In the genomic region with DNA sequence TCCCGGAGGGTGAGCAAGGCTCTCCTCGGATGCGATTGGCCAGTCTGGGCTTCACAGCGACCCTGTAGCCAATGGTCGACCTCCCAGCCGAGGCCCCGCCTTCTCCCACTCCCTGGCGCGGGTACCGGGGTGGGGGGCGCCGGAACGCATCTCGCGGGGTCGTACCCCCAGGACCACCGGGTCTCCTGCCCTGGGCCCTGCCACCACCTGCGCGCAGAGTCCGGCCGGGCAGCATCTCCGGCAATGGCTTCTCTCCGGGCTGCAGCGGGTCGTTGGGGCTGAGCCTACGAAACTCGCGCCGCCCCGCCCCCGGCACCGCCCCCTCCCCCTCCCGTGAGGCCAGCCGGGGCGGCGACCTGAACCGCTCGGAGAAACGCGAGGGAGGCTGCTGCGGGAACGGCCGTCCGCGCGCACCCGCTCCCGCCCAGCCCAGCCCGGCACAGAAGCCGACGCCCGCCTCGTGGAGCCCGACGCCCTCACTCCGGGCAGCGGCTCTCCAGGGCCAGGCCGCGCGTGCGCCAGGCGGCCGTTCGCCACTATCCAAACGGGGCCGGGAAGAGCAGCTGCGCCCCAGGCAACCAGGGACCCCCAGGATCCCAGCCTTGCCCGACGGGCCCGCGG, we compare ENCODE assay signal across 7 mouse cellular contexts. TPM values are rescaled to one million over a fixed set of nuclear protein-coding genes. Genes with fewer than 3 reads are reported as not detected.
DNase-seq lines count a peak whose midpoint lies in the region; ATAC-seq and TF ChIP-seq lines count a peak whose summit lies in the region.

TSS of gene Hmx1 (plus strand) at position 618 of the 621 bp plus-strand sequence.

- H3K9ac ChIP-seq in lung, postnatal 0 days (replicated peaks; ENCODE audit: low read depth): no peak within 1 kb of the TSS
- H3K9ac ChIP-seq in forebrain, embryonic 16.5 days (replicated peaks; ENCODE audit: low read depth, low read length): 0 out of 2 replicates have a peak within 1 kb of the TSS, but pooled peaks have one; percentile 19
- no peak within 1 kb of the TSS for H3K9ac ChIP-seq in liver, embryonic 14.5 days (replicated peaks)

- ATAC-seq in lung, postnatal 0 days: peak; percentile 37
- peak; percentile 94 for ATAC-seq in forebrain, embryonic 16.5 days
- ATAC-seq in liver, embryonic 14.5 days (ENCODE audit: insufficient read depth): no peak

- no peaks in the 10 kb centered on the region for H3K9me3 ChIP-seq in lung, postnatal 0 days (ENCODE audit: low read length)
- peaks cover 3% of the 10 kb centered on the region for H3K9me3 ChIP-seq in forebrain, embryonic 16.5 days (ENCODE audit: control insufficient read depth, low read length)
- no peaks in the 10 kb centered on the region for H3K9me3 ChIP-seq in liver, embryonic 14.5 days (ENCODE audit: control insufficient read depth, low read length)

- WGBS in lung, postnatal 0 days: 2% methylated on average over 24 of the region's 71 CpGs
- WGBS in forebrain, embryonic 16.5 days: under 1% methylated on average over 58 of the region's 71 CpGs
- 2% methylated on average over 54 of the region's 71 CpGs for WGBS in liver, embryonic 14.5 days (ENCODE audit: insufficient replicate concordance)

- peak within 1 kb of the TSS; percentile 27 for H3K4me3 ChIP-seq in lung, postnatal 0 days (ENCODE audit: low read depth, low read length)
- peak within 1 kb of the TSS; percentile 51 for H3K4me3 ChIP-seq in forebrain, embryonic 16.5 days (replicated peaks; ENCODE audit: low read length)
- peak within 1 kb of the TSS; percentile 27 to 30; a peak in 3 of 4 replicates for H3K4me3 ChIP-seq in liver, embryonic 14.5 days (ENCODE audit: insufficient read depth in 1 of 2, low read depth in 2 of 2, low read length in 2 of 2)

- TF ChIP-seq CTCF in lung, postnatal 0 days (IDR thresholded peaks at IDR 0.05): no peak
- no peak for TF ChIP-seq CTCF in liver, embryonic 14.5 days (IDR thresholded peaks at IDR 0.05; ENCODE audit: low read depth)

- H3K36me3 ChIP-seq in lung, postnatal 0 days (ENCODE audit: insufficient read depth, low read length): no peaks in the 10 kb centered on the region
- H3K36me3 ChIP-seq in forebrain, embryonic 16.5 days (ENCODE audit: control insufficient read depth, insufficient read depth): no peaks in the 10 kb centered on the region
- H3K36me3 ChIP-seq in liver, embryonic 14.5 days (replicated peaks; ENCODE audit: control insufficient read depth, insufficient read depth, low read depth): no peaks in the 10 kb centered on the region

- peaks cover 5% of the 10 kb centered on the region; the same call in 1 of the 2 replicates for H3K4me1 ChIP-seq in lung, postnatal 0 days (ENCODE audit: insufficient read depth, low read depth, low read length)
- H3K4me1 ChIP-seq in forebrain, embryonic 16.5 days (replicated peaks; ENCODE audit: control insufficient read depth, insufficient read depth, low read length): peaks cover 24% of the 10 kb centered on the region
- H3K4me1 ChIP-seq in liver, embryonic 14.5 days (replicated peaks; ENCODE audit: control insufficient read depth in 2 of 2, insufficient read depth in 2 of 2, low read length in 1 of 2): no peaks in the 10 kb centered on the region

- DNase-seq in lung, postnatal 0 days (ENCODE audit: low spot score): no peak
- DNase-seq in lung, postnatal 4 days: no peak
- no peak for DNase-seq in liver, embryonic 14.5 days (ENCODE audit: low read depth in 3 of 3, low spot score in 3 of 3)
- peak; percentile 65 for DNase-seq in testis, postnatal 10 days (ENCODE audit: low spot score)
- DNase-seq in cerebellum, adult 11-12 months: no peak
- DNase-seq in layer of hippocampus, adult 18-20 months (ENCODE audit: low spot score in 2 of 2): no peak

- no peak for TF ChIP-seq EP300 in lung, postnatal 0 days (IDR thresholded peaks at IDR 0.05)
- no peak for TF ChIP-seq EP300 in liver, embryonic 14.5 days (IDR thresholded peaks at IDR 0.05; ENCODE audit: low read depth)

- no peak within 1 kb of the TSS for H3K27ac ChIP-seq in lung, postnatal 0 days (ENCODE audit: low read length)
- H3K27ac ChIP-seq in forebrain, embryonic 16.5 days (ENCODE audit: low read length): no peak within 1 kb of the TSS
- H3K27ac ChIP-seq in liver, embryonic 14.5 days: no peak within 1 kb of the TSS

- peaks cover 95% of the 10 kb centered on the region for H3K27me3 ChIP-seq in lung, postnatal 0 days (replicated peaks; ENCODE audit: insufficient read depth, low read length)
- H3K27me3 ChIP-seq in forebrain, embryonic 16.5 days (replicated peaks; ENCODE audit: control insufficient read depth, insufficient read depth, low read length): peaks cover 96% of the 10 kb centered on the region
- H3K27me3 ChIP-seq in liver, embryonic 14.5 days (ENCODE audit: control insufficient read depth, insufficient read depth, low read length): peaks cover 100% of the 10 kb centered on the region

- H3K4me2 ChIP-seq in lung, postnatal 0 days (replicated peaks; ENCODE audit: low read depth, low read length): peak within 1 kb of the TSS; percentile 44
- H3K4me2 ChIP-seq in forebrain, embryonic 16.5 days (ENCODE audit: low read length): peak within 1 kb of the TSS; percentile 63
- H3K4me2 ChIP-seq in liver, embryonic 14.5 days (ENCODE audit: low read depth): peak within 1 kb of the TSS; percentile 37

RNA-seq across cellular contexts. Expression of gene Hmx1, which starts in this region (rescaled TPM):
- not detected in 2 replicates for polyA plus RNA-seq in lung, postnatal 0 days (2015; fragmentation: Nextera tagmentation; extraction: Ambion mirVana)
- not detected in 2 replicates for polyA plus RNA-seq in forebrain, embryonic 16.5 days (2015; fragmentation: Nextera tagmentation; extraction: Ambion mirVana)
- not detected in 2 replicates for polyA plus RNA-seq in liver, embryonic 14.5 days (2012; rRNA removed)
- polyA plus RNA-seq in liver, embryonic 14.5 days (2014; fragmentation: Nextera tagmentation; extraction: Ambion mirVana): not detected in 2 replicates
- total RNA-seq in layer of hippocampus, adult 18-20 months (2021): not detected

Comparison
In these comparisons a context has a peak if more than half of its experiments do, and no peak if none do; other contexts are left out.
1. Peak in ATAC-seq, H3K4me3 ChIP-seq and H3K4me2 ChIP-seq in lung, postnatal 0 days; RNA of the gene not detected or under 1 TPM.
2. Peak in ATAC-seq, H3K4me3 ChIP-seq, H3K9ac ChIP-seq and H3K4me2 ChIP-seq in forebrain, embryonic 16.5 days; RNA of the gene not detected or under 1 TPM.